Mouse (Mus musculus) bone marrow, adult 2 months (tissue): Measurements from ENCODE around the gene Ddx39b. TPM values are rescaled to one million over a fixed set of nuclear protein-coding genes. Genes with fewer than 3 reads are reported as not detected.

Source experiments
- H3K27ac ChIP-seq: fragments of 200-500 bp; 2 replicates; pipeline ENCODE4 v1.5.1; 2012; ENCODE audit warnings: low read depth, mild to moderate bottlenecking, control low read depth, inconsistent platforms, low read length; ENCODE audit not compliant: control insufficient read depth, poor library complexity, insufficient read depth
- H3K4me1 ChIP-seq: fragments of 200-500 bp; 2 replicates; pipeline ENCODE4 v1.6.1; 2011; ENCODE audit warnings: low read length; ENCODE audit not compliant: control insufficient read depth, insufficient read depth
- H3K4me3 ChIP-seq: fragments of 200-500 bp; replicated peaks from 2 replicates; pipeline ENCODE3; 2011; ENCODE audit warnings: mild to moderate bottlenecking, low read depth, low read length, control low read depth; ENCODE audit not compliant: control insufficient read depth
- CTCF ChIP-seq: fragments of 200-500 bp; IDR thresholded peaks from 2 replicates; pipeline ENCODE4 v1.5.1; 2011; ENCODE audit warnings: low read length, control low read depth; ENCODE audit not compliant: control insufficient read depth, insufficient read depth
- POLR2A ChIP-seq: fragments of 200-500 bp; IDR thresholded peaks from 2 replicates; pipeline ENCODE4 v1.6.1; 2011; ENCODE audit warnings: low read depth, mild to moderate bottlenecking, control low read depth, low read length, borderline replicate concordance; ENCODE audit not compliant: control insufficient read depth
- WGBS: fragments of 180-500 bp; shearing (Covaris S2); methylation state at CpG from one replicate; pipeline ENCODE4 v1.1.7; 2018; 5-methylcytosine and 5-hydroxymethylcytosine counted together
- polyA plus RNA-seq: library from polyadenylated mRNA; stranded (reverse); fragments of >200 nt; gene quantifications from 2 replicates; pipeline ENCODE4 v1.2.4, GENCODE M21; 2011; ENCODE audit warnings: low replicate concordance; ENCODE audit not compliant: missing spikeins, insufficient read depth, insufficient read length

Ddx39b gene
- polyA plus RNA-seq, 1 experiment: 374 TPM

DNA sequence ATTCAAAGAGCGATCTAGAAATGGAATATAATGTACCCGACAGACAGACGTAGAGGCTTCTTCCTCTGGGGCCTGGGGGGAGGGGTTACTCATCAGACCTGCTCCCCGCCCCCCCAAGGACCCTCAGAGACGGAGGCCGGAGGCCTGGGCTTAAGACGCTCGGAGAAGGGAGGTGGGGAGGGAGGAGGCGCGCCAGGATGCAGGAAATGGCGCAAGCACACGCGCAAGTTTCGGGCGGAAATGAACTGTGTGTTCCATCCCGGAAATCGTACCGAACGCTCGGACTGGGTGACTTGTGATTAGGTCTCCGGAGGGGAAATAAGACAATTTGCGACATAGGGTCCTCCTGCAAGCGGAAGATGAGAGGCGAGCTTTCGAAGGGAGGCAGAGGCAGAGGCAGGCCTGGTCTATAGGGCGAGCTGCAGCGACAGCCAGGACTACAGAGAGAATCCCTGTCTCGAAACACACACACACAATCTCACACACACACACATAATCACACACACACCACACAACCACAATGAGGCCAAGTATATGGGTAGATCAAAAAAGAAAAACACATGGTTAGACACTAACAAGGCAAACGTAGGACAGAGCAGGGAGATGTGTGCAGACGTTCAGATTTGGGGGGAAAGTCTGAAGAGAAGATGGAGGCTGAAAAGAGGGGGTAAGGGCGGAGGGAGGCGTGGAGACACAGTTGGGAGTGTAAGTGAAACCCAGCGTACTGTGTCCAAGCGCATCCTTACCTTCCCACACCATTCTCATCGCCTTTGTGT lies 5.7 kb upstream of the Ddx39b start, which contains the start of gene Nfkbil1:
Nfkbil1 (minus strand) TSS at position 179 of the 776 bp plus-strand sequence.
- TF ChIP-seq CTCF: peak; percentile 14; the same call in 1 of the 2 replicates
- peak; percentile 66 for TF ChIP-seq POLR2A
- under 1% methylated on average over 35 of the region's 35 CpGs for WGBS
- H3K27ac ChIP-seq: peak within 1 kb of the TSS; percentile 95
- H3K4me1 ChIP-seq: peaks cover 9% of the 10 kb centered on the region
- peak within 1 kb of the TSS; percentile 86 for H3K4me3 ChIP-seq

DNA sequence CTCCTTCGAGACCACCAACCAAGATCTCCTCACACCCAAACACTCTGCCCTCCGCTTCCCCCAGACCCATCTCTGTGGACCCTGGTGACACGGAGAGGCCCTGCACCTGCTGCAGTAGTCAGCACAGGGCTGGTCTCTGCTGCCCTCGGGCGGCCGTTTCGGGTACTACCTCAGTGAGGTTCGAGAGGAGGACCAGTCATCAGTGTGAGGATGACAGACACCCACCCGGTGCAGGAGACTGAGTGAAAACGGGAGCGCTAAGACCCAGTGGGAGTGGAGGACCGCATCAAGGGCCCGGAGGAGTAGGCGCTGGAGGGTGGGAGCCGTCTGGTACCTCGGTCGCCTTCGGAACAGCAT lies 5.2 kb upstream of the Ddx39b start:
- Histone ChIP-seq H3K4me3 (peak overlapping the region; percentile 86), H3K27ac (peak overlapping the region; percentile 91), H3K4me1 (peaks cover 5% of the 10 kb centered on the region)
- 2% methylated on average over 18 of the region's 18 CpGs for WGBS
- peak; percentile 98 for TF ChIP-seq CTCF
- no peak for TF ChIP-seq POLR2A

DNA sequence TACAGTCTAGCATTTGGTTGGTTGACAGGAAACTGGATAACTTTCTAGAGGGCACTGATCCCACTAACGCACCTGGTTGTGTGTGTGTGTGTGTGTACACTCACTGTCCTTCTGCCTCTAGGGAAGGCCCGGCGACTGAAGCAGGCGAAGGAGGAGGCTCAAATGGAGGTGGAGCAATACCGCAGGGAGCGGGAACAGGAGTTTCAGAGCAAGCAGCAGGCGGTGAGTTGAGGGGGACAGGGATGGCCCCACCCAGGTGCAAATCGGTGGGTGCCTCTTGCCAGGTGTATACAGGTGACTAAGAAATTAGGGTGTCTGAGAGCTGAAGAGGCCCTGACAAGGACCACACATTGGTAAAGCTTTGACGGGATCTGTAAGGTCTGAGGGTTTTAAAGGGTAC lies 4.5 kb upstream of the Ddx39b start:
- TF ChIP-seq CTCF (no peak), POLR2A (no peak)
- WGBS: 88% methylated on average over 9 of the region's 9 CpGs
- peaks cover 1% of the 10 kb centered on the region for H3K4me1 ChIP-seq
- H3K4me3 ChIP-seq: no peak overlapping the region
- no peak overlapping the region for H3K27ac ChIP-seq

DNA sequence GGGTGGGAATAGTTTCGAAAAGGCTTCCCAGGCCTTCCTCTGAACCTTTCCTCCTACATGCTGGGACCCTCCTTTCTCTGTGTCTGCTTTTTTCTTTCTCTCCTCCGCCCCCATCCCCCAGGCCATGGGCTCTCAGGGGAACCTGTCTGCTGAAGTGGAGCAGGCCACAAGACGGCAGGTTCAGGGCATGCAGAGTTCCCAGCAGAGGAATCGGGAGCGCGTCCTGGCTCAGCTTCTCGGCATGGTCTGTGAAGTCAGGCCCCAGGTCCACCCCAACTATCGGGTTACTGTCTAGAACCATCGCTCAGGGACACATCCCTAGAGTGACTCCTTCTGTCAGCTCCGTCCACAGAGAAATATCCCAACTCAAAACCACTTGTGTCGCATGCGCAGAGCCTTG lies 4.0 kb upstream of the Ddx39b start:
- no peak overlapping the region for H3K27ac ChIP-seq
- TF ChIP-seq CTCF (no peak), POLR2A (no peak)
- peaks cover 1% of the 10 kb centered on the region for H3K4me1 ChIP-seq
- no peak overlapping the region for H3K4me3 ChIP-seq
- 93% methylated on average over 12 of the region's 12 CpGs for whole genome bisulfite sequencing

DNA sequence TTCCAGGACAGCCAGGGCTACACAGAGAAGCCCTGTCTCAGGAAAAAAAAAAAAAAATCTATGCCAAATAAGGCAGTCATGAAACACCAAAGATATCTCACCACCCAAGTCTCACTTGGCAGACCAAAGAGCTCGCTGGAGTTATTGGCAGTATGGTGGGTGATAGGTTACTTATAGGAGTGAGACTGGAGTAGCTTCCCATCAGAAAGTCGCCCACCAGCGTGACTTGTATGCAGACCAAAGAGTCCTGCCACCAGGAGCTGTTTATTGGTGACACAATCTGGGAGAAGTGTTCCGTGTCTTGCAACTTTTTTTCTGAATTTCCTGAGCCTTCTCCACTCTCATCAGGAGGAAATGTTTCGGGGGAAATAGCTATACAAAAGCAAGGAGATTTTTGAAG lies 1.8 kb upstream of the Ddx39b start:
- H3K4me1 ChIP-seq: peaks cover 5% of the 10 kb centered on the region
- TF ChIP-seq POLR2A: no peak
- TF ChIP-seq CTCF: no peak
- WGBS: 64% methylated on average over 5 of the region's 5 CpGs
- H3K27ac ChIP-seq: no peak overlapping the region
- H3K4me3 ChIP-seq: no peak overlapping the region

DNA sequence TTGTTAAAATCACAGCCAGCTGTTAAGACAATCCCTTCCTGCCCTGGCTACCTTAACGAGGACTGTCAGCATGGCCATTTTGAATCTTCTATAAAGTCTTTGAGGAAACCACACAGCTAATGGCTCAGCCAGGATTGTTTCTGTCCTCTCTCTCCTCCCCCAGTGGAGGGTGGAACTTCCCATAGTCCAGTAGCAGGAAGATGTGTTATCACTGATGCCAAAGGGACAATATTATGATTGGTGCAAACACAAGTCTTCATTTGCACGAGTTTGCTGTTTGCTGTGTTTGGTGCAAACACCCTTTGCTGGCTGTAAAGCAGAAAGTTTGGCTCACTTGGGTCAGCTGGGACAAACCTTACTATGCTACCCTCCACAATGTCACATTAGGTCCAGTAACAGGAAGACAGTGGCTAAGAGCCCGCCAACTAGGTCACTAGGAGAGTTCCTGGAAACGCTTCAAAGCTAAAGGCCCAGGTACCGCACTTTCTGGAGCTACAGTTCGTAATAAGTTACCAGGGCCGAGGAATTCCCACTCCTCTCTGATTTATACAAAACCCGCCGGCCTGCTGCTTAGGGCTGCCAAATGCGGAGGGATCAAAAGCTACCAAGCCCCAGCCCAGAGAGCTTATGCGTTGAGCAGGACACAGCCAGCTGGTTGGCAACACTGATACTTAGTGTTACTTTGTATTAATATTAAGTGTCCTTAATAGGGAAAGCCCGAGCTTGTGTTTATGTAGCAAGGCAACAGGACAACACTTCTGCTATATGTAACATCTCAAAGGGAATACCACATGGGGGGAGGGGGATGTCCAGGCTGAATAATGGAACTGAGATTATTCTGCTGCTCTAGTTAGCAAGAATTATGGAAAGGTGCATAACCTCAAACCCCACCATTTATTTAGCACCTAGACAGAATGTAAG lies 902 bp upstream of the Ddx39b start:
- Histone ChIP-seq H3K4me1 (peaks cover 5% of the 10 kb centered on the region; the same call in 1 of the 2 replicates), H3K4me3 (peak overlapping the region; percentile 67), H3K27ac (peak overlapping the region; percentile 98; the same call in 1 of the 2 replicates)
- WGBS: 49% methylated on average over 12 of the region's 12 CpGs
- no peak for TF ChIP-seq POLR2A

DNA sequence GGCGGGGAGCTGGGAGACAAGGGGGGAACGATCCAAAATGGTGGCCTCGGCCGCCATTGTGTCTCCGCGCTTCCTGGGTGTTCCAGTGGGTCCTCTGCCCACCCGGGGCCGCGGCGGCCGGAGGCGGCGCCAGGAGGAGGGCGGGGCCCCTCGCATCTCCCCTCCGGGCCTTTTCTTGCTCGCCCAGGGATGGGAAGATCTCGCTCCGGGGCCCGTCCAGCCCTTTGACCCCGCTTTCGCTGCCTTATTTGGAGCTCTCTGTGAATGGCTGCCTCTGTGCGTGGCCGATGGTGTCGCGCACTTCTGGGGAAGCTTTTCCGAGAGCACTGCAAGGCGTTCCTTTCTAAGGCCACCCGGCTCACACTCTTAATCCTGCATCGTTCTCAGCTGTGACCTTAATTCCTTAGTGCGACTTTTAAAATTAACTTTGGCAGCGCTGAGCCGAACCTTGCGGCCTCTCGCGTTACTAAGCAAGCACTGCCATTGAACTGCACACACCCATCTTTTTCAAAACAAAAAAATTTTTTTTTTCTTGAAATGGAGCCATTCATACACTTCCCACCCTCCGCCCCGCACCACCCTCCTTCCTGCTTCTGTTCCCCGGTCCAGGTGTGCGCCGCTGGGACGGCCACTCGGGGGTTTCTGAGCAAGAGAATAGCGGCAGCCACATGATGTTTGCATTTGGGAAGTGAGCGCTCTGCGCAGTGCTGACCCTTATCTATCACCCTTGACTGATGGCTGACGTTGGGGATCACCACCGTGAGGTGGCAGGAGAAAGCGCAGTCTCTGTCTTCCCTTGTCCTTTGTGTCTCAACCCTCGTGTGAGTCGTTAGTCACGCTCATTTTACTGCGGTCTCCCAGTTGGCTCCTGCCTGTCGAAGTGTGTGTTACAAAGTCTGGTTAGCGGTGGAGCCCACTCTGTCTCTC lies 732 bp downstream of the Ddx39b start:
- under 1% methylated on average over 55 of the region's 55 CpGs for WGBS
- peak overlapping the region; percentile 98 for H3K27ac ChIP-seq
- H3K4me1 ChIP-seq: peaks cover 5% of the 10 kb centered on the region; the same call in 1 of the 2 replicates
- TF ChIP-seq CTCF (0 out of 2 replicates have a peak, but pooled peaks have one; percentile 29), POLR2A (peak; percentile 52; the same call in 1 of the 2 replicates)
- H3K4me3 ChIP-seq: peak overlapping the region; percentile 63
